Mouse (Mus musculus): Measurements from ENCODE around the gene Krtap3-1.

GRCm38 (mm10) chr11:99585096-99585495 lies 18.7 kb upstream of the Krtap3-1 start:
- no peak for TF ChIP-seq CTCF (IDR thresholded peaks at IDR 0.05; ENCODE audit: low read depth)
- TF ChIP-seq EP300 (IDR thresholded peaks at IDR 0.05; ENCODE audit: low read depth) = no peak

All from liver, embryonic 14.5 days (tissue).